Mouse (Mus musculus) hindbrain, embryonic 10.5 days (tissue): ENCODE measurements at regions not wholly inside any gene's neighbourhood (a gene's known extent, or its start where the extent isn't known, plus 50 kb on each side); places are given as distances from the start of the nearest gene placed in this dataset.
A peak's percentile ranks its signal among the peaks of the same experiment; 100 is the strongest.

Source experiments
- DNase-seq: peaks from one replicate; pipeline ENCODE4 v3.0.0-alpha.2; 2017; ENCODE audit warnings: low spot score
- H3K27ac ChIP-seq: fragments of 300-500 bp; sonication (generic); 2 replicates; pipeline ENCODE4 v1.5.1; 2016; ENCODE audit warnings: mild to moderate bottlenecking, moderate library complexity
- H3K27me3 ChIP-seq: fragments of 300-500 bp; sonication (generic); 2 replicates; pipeline ENCODE4 v1.6.1; 2016; ENCODE audit warnings: mild to moderate bottlenecking; ENCODE audit not compliant: poor library complexity, insufficient read depth, severe bottlenecking
- H3K36me3 ChIP-seq: fragments of 300-500 bp; sonication (generic); 2 replicates; pipeline ENCODE4 v1.6.1; 2016; ENCODE audit warnings: mild to moderate bottlenecking, moderate library complexity
- H3K4me1 ChIP-seq: fragments of 300-500 bp; sonication (generic); replicated peaks from 2 replicates; pipeline ENCODE4 v1.6.1; 2016; ENCODE audit warnings: mild to moderate bottlenecking
- H3K4me3 ChIP-seq: fragments of 300-500 bp; sonication (generic); 2 replicates; pipeline ENCODE4 v1.5.1; 2016; ENCODE audit warnings: mild to moderate bottlenecking, moderate library complexity
- H3K9me3 ChIP-seq: fragments of 300-500 bp; sonication (generic); 2 replicates; pipeline ENCODE4 v1.6.1; 2016; ENCODE audit warnings: mild to moderate bottlenecking, moderate library complexity
- WGBS: fragments of 180-500 bp; shearing (Covaris S2); methylation state at CpG from one replicate; pipeline ENCODE4 v1.1.7; 2016; 5-methylcytosine and 5-hydroxymethylcytosine counted together

DNA sequence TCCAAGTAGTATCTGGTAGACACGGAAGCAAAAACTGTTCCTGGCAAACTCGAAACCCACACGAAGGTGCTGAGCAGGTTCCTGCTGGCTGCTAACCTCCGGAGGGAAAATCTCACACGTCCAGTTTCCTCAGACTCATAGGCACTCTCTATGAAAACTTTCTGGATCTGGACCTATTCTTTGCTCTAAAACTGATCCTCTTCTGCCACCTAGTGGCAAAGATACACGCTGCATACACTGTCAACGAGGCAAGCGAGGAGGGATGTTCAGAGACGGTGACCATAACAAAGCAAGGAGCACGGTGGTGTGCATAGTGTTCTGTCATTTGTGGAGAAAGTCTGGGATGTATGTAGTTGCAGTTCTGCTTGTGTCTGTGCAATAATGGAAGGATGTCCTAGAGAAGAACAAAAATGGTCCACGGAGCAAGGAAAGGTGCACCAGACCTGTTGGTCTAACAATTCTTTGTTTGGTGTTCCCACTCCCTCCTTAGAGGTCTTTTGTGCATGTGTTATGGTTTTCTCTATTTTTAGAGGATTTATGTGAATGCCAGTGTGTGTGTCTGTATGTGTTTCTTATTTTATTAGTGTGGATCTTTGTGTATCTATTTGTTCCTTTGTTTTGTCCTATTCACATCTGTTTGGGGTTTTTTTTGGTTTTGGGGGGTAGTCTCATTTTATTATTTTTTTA is 57.0 kb upstream of the Siglech start:
- H3K9me3 ChIP-seq = no peaks in the 10 kb centered on the region
- H3K36me3 ChIP-seq = no peaks in the 10 kb centered on the region
- H3K27ac ChIP-seq = no peak overlapping the region
- DNase-seq = peak; percentile 70
- H3K27me3 ChIP-seq = no peaks in the 10 kb centered on the region
- no peaks in the 10 kb centered on the region for H3K4me1 ChIP-seq
- no peak overlapping the region for H3K4me3 ChIP-seq
- WGBS = 11% methylated on average over 11 of the region's 11 CpGs
